Mouse (Mus musculus) lung, adult 2 months (tissue): ENCODE results near the gene Kctd4. TPM values are rescaled to one million over a fixed set of nuclear protein-coding genes. Genes with fewer than 3 reads are reported as not detected.

Source experiments
- DNase-seq: peaks from one replicate; pipeline ENCODE4 v3.0.0; 2022
- H3K4me1 ChIP-seq: fragments of 200-500 bp; 2 replicates; pipeline ENCODE4 v1.6.1; 2011; ENCODE audit warnings: low read length; ENCODE audit not compliant: control insufficient read depth, insufficient read depth
- H3K4me3 ChIP-seq: fragments of 200-500 bp; replicated peaks from 2 replicates; pipeline ENCODE3; 2011; ENCODE audit warnings: low read depth, mild to moderate bottlenecking, control low read depth, low read length; ENCODE audit errors: extremely low read depth
- CTCF ChIP-seq: fragments of 200-500 bp; IDR thresholded peaks from 2 replicates; pipeline ENCODE4 v1.5.1; 2011; ENCODE audit warnings: mild to moderate bottlenecking, low read length, control low read depth; ENCODE audit not compliant: insufficient read depth
- POLR2A ChIP-seq: fragments of 200-500 bp; IDR thresholded peaks from 2 replicates; pipeline ENCODE4 v1.6.1; 2011; ENCODE audit warnings: low read depth, mild to moderate bottlenecking, control low read depth, low read length, borderline replicate concordance; ENCODE audit errors: extremely low read depth
- WGBS: fragments of 180-500 bp; shearing (Covaris S2); methylation state at CpG from one replicate; pipeline ENCODE4 v1.1.7; 2018; 5-methylcytosine and 5-hydroxymethylcytosine counted together
- polyA plus RNA-seq: library from polyadenylated mRNA; depleted of rRNA; stranded (reverse); fragments of >200 nt; gene quantifications from 2 replicates; pipeline ENCODE4 v1.2.3, GENCODE M21; 2012; rRNA removed

Gene Kctd4
- polyA plus RNA-seq, 1 experiment, result 0.20 TPM

DNA sequence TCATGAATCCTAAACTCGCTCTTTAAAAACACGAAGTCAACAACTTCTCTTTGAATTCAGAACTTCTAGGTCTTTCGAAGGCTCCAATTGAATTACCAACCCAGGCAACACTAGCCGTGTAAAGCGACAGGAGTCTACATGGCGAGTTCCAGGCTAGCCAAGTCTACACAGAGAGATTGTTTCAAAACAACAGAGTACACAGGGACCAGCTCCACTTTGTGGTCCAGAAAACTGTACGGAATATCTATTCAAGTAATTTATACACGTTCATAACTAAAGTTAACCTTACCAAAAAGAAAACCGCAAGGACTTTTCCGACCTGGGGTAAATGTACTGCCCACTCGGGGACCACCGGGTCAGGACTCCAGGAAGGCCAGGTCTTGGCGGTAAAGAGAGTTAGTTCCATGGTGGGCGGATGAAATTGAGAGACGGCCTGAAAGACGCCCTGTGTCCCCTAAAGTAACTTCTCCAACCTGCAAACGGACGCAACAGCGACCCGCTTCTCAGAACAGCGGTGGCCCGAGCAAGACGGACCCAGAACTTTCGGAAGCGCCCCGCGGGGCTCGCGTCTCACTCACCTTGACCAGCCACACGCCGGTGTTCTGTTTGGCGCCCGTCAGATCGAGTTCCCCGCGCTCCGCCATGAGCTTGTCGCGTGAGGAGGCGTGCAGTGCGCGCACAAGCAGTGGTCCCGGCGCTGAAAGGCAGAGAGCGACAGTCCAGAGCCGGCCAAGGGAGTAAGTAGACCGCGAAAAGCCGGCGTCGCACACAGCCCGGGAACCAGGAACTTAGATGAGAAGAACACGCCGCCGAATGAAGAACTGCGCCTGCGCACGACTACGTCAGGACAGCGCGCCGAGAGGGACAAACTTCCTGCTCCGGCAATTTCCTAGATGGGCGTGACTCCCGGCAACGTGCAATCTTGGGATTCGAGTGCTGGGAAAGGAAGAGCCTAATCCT lies 55.6 kb downstream of the Kctd4 start, which contains the start of gene Gtf2f2:
Gene Gtf2f2, minus strand, starts transcription at position 764 of the 960 bp plus-strand sequence.
- peak; percentile 96 for DNase-seq
- 1% methylated on average over 67 of the region's 67 CpGs for WGBS
- H3K4me3 ChIP-seq, result peak within 1 kb of the TSS; percentile 84
- H3K4me1 ChIP-seq, result peaks cover 5% of the 10 kb centered on the region; the same call in 1 of the 2 replicates
- TF ChIP-seq POLR2A, result peak; percentile 48; the same call in 1 of the 2 replicates
- no peak for TF ChIP-seq CTCF

DNA sequence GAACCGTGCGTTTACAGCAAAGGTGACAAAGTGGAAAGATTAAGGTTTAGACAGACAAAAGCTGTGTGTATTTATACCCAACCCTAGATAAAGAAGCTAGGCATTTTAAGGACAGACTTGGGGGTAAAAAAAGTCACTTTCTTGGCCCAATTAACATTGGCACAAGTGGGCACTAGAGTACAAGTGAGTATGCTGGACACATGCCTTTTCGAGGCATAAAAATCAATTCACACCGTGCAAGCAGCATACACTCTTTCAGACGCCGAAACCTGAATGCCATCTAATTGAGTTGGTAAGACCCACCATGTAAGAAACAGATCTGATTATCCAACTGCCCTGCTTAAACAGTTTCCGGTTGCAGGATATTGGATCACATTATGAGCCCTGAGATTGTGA lies 56.3 kb downstream of the Kctd4 start:
- TF ChIP-seq POLR2A, result no peak
- TF ChIP-seq CTCF, result no peak
- H3K4me1 ChIP-seq, result peaks cover 5% of the 10 kb centered on the region; the same call in 1 of the 2 replicates
- DNase-seq, result no peak
- WGBS, result 27% methylated on average over 7 of the region's 7 CpGs
- H3K4me3 ChIP-seq, result peak overlapping the region; percentile 84

DNA sequence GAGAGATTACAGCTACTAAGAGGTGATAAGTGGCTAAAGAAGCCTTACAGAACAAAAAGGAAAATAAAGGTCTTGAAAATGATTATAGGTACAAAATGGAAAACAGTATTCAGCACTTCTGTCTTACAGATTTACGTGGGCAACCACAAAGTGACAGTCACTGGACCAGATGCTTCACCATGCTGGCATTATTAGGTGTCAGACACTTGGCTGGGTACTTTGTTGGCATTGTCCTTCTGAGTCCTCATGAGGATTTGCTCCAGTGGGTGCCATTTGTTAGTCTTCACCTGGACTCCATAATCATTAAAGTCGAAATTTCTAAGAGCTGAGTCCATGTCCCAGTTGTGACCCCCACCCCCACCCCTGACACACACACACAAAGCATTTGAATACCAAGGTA lies 59.5 kb downstream of the Kctd4 start:
- peaks cover 5% of the 10 kb centered on the region; the same call in 1 of the 2 replicates for H3K4me1 ChIP-seq
- 34% methylated on average over 2 of the region's 2 CpGs for WGBS
- no peak for TF ChIP-seq CTCF
- H3K4me3 ChIP-seq, result no peak overlapping the region
- DNase-seq, result no peak

Other genes starting within 250 kb of the Kctd4 start
- gene Cog3, start 200.5 kb upstream of the Kctd4 start, polyA plus RNA-seq, result 8.5 and 11.0 TPM in 2 replicates
- gene Slc25a30, start 168.0 kb upstream of the Kctd4 start, polyA plus RNA-seq, result 5.0 and 7.7 TPM in 2 replicates
- 1,159 and 1,652 TPM in 2 replicates for gene Tpt1, start 109.9 kb upstream of the Kctd4 start, polyA plus RNA-seq
- gene Gtf2f2, start 55.9 kb downstream of the Kctd4 start, polyA plus RNA-seq, result 1.6 and 2.3 TPM in 2 replicates
- 3.4 and 6.0 TPM in 2 replicates for gene Gpalpp1, start 155.8 kb downstream of the Kctd4 start, polyA plus RNA-seq
- 2.5 and 2.7 TPM in 2 replicates for gene Nufip1, start 155.9 kb downstream of the Kctd4 start, polyA plus RNA-seq